Mouse (Mus musculus): ENCODE measurements around the gene Cmip. TPM values are rescaled to one million over a fixed set of nuclear protein-coding genes. Genes with fewer than 3 reads are reported as not detected.

The Cmip gene
- polyA plus RNA-seq, 1 experiment, result 53.1 TPM

DNA sequence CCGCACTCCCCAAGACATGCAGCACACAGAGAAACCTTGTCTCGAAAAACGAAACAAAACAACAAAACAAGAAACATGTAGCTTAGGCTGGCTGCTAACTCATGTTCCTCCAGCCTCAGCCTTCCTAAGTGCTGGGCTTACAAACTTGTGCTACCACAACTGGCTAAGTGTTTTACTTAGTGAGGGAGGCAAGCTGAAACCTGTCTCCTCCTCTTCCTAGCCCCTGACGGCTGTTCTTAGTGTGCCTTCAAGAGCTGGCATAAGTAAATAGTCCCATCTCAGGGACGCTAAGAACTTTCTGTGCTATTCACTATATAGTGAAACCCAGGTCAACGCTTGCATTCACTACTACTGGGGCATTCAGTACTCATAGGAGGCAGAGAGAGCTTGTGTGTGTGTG lies 2.4 kb upstream of the Cmip start:
- 78% methylated on average over 6 of the region's 6 CpGs for WGBS
- TF ChIP-seq POLR2A (IDR thresholded peaks at IDR 0.05; ENCODE audit: borderline replicate concordance, extremely low read depth, low read depth, low read length) (no peak), CTCF (IDR thresholded peaks at IDR 0.05; ENCODE audit: insufficient read depth, low read length) (no peak)
- Histone ChIP-seq H3K4me3 (replicated peaks; ENCODE audit: extremely low read depth, low read depth, low read length) (no peak overlapping the region), H3K4me1 (ENCODE audit: control insufficient read depth, insufficient read depth, low read length) (peaks cover 9% of the 10 kb centered on the region)
- no peak for DNase-seq

DNA sequence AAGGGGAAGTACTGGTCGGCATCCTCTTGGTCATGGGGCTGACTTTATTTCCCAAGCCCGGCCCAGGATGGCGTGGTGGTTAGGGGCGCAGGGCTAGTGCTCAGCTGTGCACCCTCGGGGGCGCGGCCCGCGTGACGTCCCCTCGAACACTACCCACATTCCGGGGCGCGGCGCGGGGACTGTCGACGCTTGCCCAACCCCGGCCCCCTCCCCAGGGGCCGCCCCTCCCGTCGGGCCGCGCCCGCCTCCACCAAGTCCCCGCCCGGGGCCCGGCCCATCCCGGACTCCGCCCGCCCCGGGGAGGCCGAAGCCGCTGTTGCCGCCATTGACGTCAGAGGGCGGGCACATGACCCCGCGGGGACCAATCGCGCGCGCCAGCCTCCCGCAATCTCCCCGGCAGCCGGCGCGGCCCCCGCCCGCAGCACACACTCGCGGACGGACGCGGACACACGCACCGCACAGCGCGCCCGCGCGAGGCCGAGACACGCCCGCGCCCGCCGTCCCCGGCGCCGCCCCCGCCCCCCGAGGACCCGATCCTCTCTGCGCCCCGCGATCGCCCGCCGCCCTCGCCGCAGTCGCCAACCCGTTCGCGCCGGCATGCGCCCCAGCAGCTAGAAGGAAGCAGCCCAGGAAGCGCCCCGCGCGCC lies 449 bp upstream of the Cmip start:
- peak overlapping the region; percentile 94 for H3K4me3 ChIP-seq (replicated peaks; ENCODE audit: extremely low read depth, low read depth, low read length)
- WGBS, result 1% methylated on average over 80 of the region's 92 CpGs
- peak; percentile 67; the same call in 1 of the 2 replicates for TF ChIP-seq POLR2A (IDR thresholded peaks at IDR 0.05; ENCODE audit: borderline replicate concordance, extremely low read depth, low read depth, low read length)
- TF ChIP-seq CTCF (IDR thresholded peaks at IDR 0.05; ENCODE audit: insufficient read depth, low read length), result no peak
- H3K4me1 ChIP-seq (ENCODE audit: control insufficient read depth, insufficient read depth, low read length), result peaks cover 19% of the 10 kb centered on the region
- DNase-seq, result peak; percentile 95

- WGBS, result under 1% methylated on average over 22 of the region's 22 CpGs
- peak; percentile 54; the same call in 1 of the 2 replicates for TF ChIP-seq POLR2A (IDR thresholded peaks at IDR 0.05; ENCODE audit: borderline replicate concordance, extremely low read depth, low read depth, low read length)
- TF ChIP-seq CTCF (IDR thresholded peaks at IDR 0.05; ENCODE audit: insufficient read depth, low read length), result no peak
- H3K4me1 ChIP-seq (ENCODE audit: control insufficient read depth, insufficient read depth, low read length), result peaks cover 25% of the 10 kb centered on the region
- peak overlapping the region; percentile 94 for H3K4me3 ChIP-seq (replicated peaks; ENCODE audit: extremely low read depth, low read depth, low read length)
- peak; percentile 50 for DNase-seq
Observed at GRCm38 (mm10) chr8:117257821-117258575, 1.1 kb downstream of the Cmip start.

GRCm38 (mm10) chr8:117258576-117259040 lies 1.7 kb downstream of the Cmip start:
- no peak for DNase-seq
- TF ChIP-seq POLR2A (IDR thresholded peaks at IDR 0.05; ENCODE audit: borderline replicate concordance, extremely low read depth, low read depth, low read length) (no peak), CTCF (IDR thresholded peaks at IDR 0.05; ENCODE audit: insufficient read depth, low read length) (no peak)
- H3K4me1 ChIP-seq (ENCODE audit: control insufficient read depth, insufficient read depth, low read length), result peaks cover 30% of the 10 kb centered on the region
- WGBS, result 21% methylated on average over 6 of the region's 6 CpGs
- peak overlapping the region; percentile 94 for H3K4me3 ChIP-seq (replicated peaks; ENCODE audit: extremely low read depth, low read depth, low read length)

GRCm38 (mm10) chr8:117259431-117260001 lies 2.7 kb downstream of the Cmip start:
- TF ChIP-seq CTCF (IDR thresholded peaks at IDR 0.05; ENCODE audit: insufficient read depth, low read length), result no peak
- no peak for TF ChIP-seq POLR2A (IDR thresholded peaks at IDR 0.05; ENCODE audit: borderline replicate concordance, extremely low read depth, low read depth, low read length)
- Histone ChIP-seq H3K4me3 (replicated peaks; ENCODE audit: extremely low read depth, low read depth, low read length) (peak overlapping the region; percentile 94), H3K4me1 (ENCODE audit: control insufficient read depth, insufficient read depth, low read length) (peaks cover 31% of the 10 kb centered on the region)
- DNase-seq, result peak; percentile 63
- 44% methylated on average over 11 of the region's 11 CpGs for WGBS

GRCm38 (mm10) chr8:117260234-117260929 lies 3.5 kb downstream of the Cmip start:
- no peak for TF ChIP-seq CTCF (IDR thresholded peaks at IDR 0.05; ENCODE audit: insufficient read depth, low read length)
- no peak for TF ChIP-seq POLR2A (IDR thresholded peaks at IDR 0.05; ENCODE audit: borderline replicate concordance, extremely low read depth, low read depth, low read length)
- Histone ChIP-seq H3K4me1 (ENCODE audit: control insufficient read depth, insufficient read depth, low read length) (peaks cover 33% of the 10 kb centered on the region), H3K4me3 (replicated peaks; ENCODE audit: extremely low read depth, low read depth, low read length) (peak overlapping the region; percentile 46)
- 37% methylated on average over 14 of the region's 14 CpGs for WGBS
- no peak for DNase-seq

- TF ChIP-seq POLR2A (IDR thresholded peaks at IDR 0.05; ENCODE audit: borderline replicate concordance, extremely low read depth, low read depth, low read length), result no peak
- TF ChIP-seq CTCF (IDR thresholded peaks at IDR 0.05; ENCODE audit: insufficient read depth, low read length), result no peak
- 37% methylated on average over 14 of the region's 14 CpGs for WGBS
- Histone ChIP-seq H3K4me3 (replicated peaks; ENCODE audit: extremely low read depth, low read depth, low read length) (no peak overlapping the region), H3K4me1 (ENCODE audit: control insufficient read depth, insufficient read depth, low read length) (peaks cover 35% of the 10 kb centered on the region)
- no peak for DNase-seq
Observed at GRCm38 (mm10) chr8:117260930-117261475, 4.1 kb downstream of the Cmip start.

GRCm38 (mm10) chr8:117261702-117262101 lies 4.8 kb downstream of the Cmip start:
- no peak for DNase-seq
- TF ChIP-seq CTCF (IDR thresholded peaks at IDR 0.05; ENCODE audit: insufficient read depth, low read length) (no peak), POLR2A (IDR thresholded peaks at IDR 0.05; ENCODE audit: borderline replicate concordance, extremely low read depth, low read depth, low read length) (no peak)
- peaks cover 35% of the 10 kb centered on the region for H3K4me1 ChIP-seq (ENCODE audit: control insufficient read depth, insufficient read depth, low read length)
- H3K4me3 ChIP-seq (replicated peaks; ENCODE audit: extremely low read depth, low read depth, low read length), result no peak overlapping the region
- 55% methylated on average over 9 of the region's 9 CpGs for WGBS

DNA sequence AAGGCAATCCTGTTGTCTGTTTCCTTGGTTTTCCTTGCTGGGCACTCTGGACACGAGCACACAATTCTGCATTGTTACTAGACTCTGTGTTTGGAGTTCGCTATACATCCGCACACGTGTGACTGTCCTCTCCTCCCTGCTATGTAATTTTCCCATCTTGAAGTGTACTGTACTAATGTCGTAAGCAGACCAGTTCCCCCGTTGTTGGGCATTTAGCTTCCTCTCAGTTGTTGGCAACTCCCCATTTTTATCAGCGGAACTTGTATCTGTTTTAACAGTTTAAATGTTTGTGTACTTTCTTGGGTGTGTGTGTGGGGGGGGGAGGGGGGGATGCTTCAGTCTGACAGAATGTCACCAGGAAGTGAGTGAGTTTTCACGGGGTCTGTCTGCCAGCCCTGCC lies 5.8 kb downstream of the Cmip start:
- Histone ChIP-seq H3K4me3 (replicated peaks; ENCODE audit: extremely low read depth, low read depth, low read length) (no peak overlapping the region), H3K4me1 (ENCODE audit: control insufficient read depth, insufficient read depth, low read length) (peaks cover 38% of the 10 kb centered on the region)
- TF ChIP-seq POLR2A (IDR thresholded peaks at IDR 0.05; ENCODE audit: borderline replicate concordance, extremely low read depth, low read depth, low read length), result no peak
- TF ChIP-seq CTCF (IDR thresholded peaks at IDR 0.05; ENCODE audit: insufficient read depth, low read length), result no peak
- 15% methylated on average over 8 of the region's 8 CpGs for WGBS
- DNase-seq, result no peak
